In genomic region chr1:175524626-175525294, GRCm38 (mm10) we compare ENCODE assay signal across 24 mouse cellular contexts. TPM values are rescaled to one million over a fixed set of nuclear protein-coding genes. Genes with fewer than 3 reads are reported as not detected.
A peak's percentile ranks its signal among the peaks of the same experiment; 100 is the strongest.
DNase-seq lines count a peak whose midpoint lies in the region; ATAC-seq lines count a peak whose summit lies in the region.
"Had no signal": no experiment of that assay in that cellular context is flagged by ENCODE, and none has a peak within 500 bp of the region (broad histone marks: within the 10 kb centered on the region; RNA-seq: fewer than 3 reads in every experiment).

No protein-coding gene starts in this region.

- peak; percentile 94 for ATAC-seq in megakaryocyte, adult 5-6 weeks (ENCODE audit: poor library complexity, severe bottlenecking)
- ATAC-seq: intestine, postnatal 0 days; midbrain, embryonic 16.5 days had no signal

- no peaks in the 10 kb centered on the region for H3K27me3 ChIP-seq in splenic B cell, adult 2 months (ENCODE audit: control insufficient read depth, insufficient read depth, low read length, poor library complexity, severe bottlenecking)
- H3K27me3 ChIP-seq: forebrain, embryonic 12.5 days; heart, embryonic 12.5 days; limb, embryonic 13.5 days; neural tube, embryonic 12.5 days had no signal

- peak; percentile 10 to 12 for DNase-seq in spleen, adult 18-20 months
- no peak for DNase-seq in spleen, adult 12 weeks (ENCODE audit: low spot score)
- DNase-seq in MEL-GATA-1-ER (ENCODE audit: extremely low read depth, low read depth) = peak; percentile 74
- DNase-seq in splenic B cell, adult 2 months (ENCODE audit: low read depth, low spot score) = peak; percentile 62
- DNase-seq in urinary bladder, postnatal 10 days (ENCODE audit: low spot score) = no peak
- DNase-seq in embryo, embryonic 10 days (ENCODE audit: low spot score) = no peak
- DNase-seq in adrenal gland, adult (ENCODE audit: inconsistent age in 2 of 2, low spot score in 1 of 2) = no peak
- DNase-seq: adrenal gland, postnatal 10 days; cerebellum, adult 11 months; cerebellum, adult 9-10 months; gastrocnemius, postnatal 14 days; heart, postnatal 4 days; kidney, adult 9 months; kidney, postnatal 14 days; retina, postnatal 1 day; right cerebral cortex, postnatal 14 days; thymus, postnatal 4 days had no signal

- no peaks in the 10 kb centered on the region for H3K36me3 ChIP-seq in splenic B cell, adult 2 months (ENCODE audit: control insufficient read depth, insufficient read depth, low read length, poor library complexity, severe bottlenecking)
- H3K36me3 ChIP-seq: forebrain, embryonic 12.5 days; heart, embryonic 12.5 days; limb, embryonic 13.5 days; neural tube, embryonic 12.5 days had no signal

RNA-seq across cellular contexts. Expression of gene Rgs7, which starts 32.5 kb away (rescaled TPM):
- total RNA-seq in megakaryocyte, adult 5-6 weeks (2015) = not detected in 2 replicates
- not detected in 2 replicates for total RNA-seq in megakaryocyte, adult 5-6 weeks (2017)

Comparison
In these comparisons a context has a peak if more than half of its experiments do, and no peak if none do; other contexts are left out.
1. DNase-seq: peak in spleen, adult 18-20 months (2 of 2), MEL-GATA-1-ER (single experiment) and splenic B cell, adult 2 months (single experiment); none in spleen, adult 12 weeks (single experiment), urinary bladder, postnatal 10 days (single experiment), embryo, embryonic 10 days (single experiment) and adrenal gland, adult (0 of 2).